Mouse (Mus musculus) liver, embryonic 14.5 days (tissue): ENCODE measurements at regions not wholly inside any gene's neighbourhood (a gene's known extent, or its start where the extent isn't known, plus 50 kb on each side); places are given as distances from the start of the nearest gene placed in this dataset.

Experiments
- ATAC-seq: fragments of 200-750 bp; cut with Nextera tagmentation; 2 replicates; pipeline ENCODE4 v1.8.0; 2017; ENCODE audit warnings: moderate number of reproducible peaks, mild to moderate bottlenecking, moderate library complexity; ENCODE audit not compliant: insufficient read depth
- DNase-seq, 3 experiments: peaks; one replicate each; pipeline ENCODE4 v3.0.0-alpha.2; 2012 to 2013; ENCODE audit warnings: low read depth in 3 of 3, low spot score in 3 of 3
- H3K27ac ChIP-seq: fragments of 300-500 bp; sonication (generic); 2 replicates; pipeline ENCODE4 v1.5.1; 2014; ENCODE audit warnings: moderate library complexity, mild to moderate bottlenecking, control low read depth, inconsistent platforms
- H3K27me3 ChIP-seq: fragments of 300-500 bp; sonication (generic); 2 replicates; pipeline ENCODE4 v1.6.1; 2014; ENCODE audit warnings: mild to moderate bottlenecking, low read length, moderate library complexity; ENCODE audit not compliant: control insufficient read depth, insufficient read depth
- H3K36me3 ChIP-seq: fragments of 300-500 bp; sonication (generic); replicated peaks from 2 replicates; pipeline ENCODE4 v1.6.1; 2014; ENCODE audit warnings: low read depth; ENCODE audit not compliant: control insufficient read depth, insufficient read depth
- H3K4me1 ChIP-seq, 2 experiments: fragments of 200-500 bp in 1 of 2; fragments of 300-500 bp in 1 of 2; sonication (generic) in 1 of 2; replicated peaks; 2 replicates each; pipeline ENCODE4 v1.6.1; 2012 to 2014; ENCODE audit warnings: antibody characterized with exemption in 1 of 2, inconsistent platforms in 1 of 2, low read length in 1 of 2; ENCODE audit not compliant: control insufficient read depth in 2 of 2, insufficient read depth in 2 of 2
- H3K4me2 ChIP-seq: fragments of 300-500 bp; sonication (generic); 2 replicates; pipeline ENCODE4 v1.6.1; 2014; ENCODE audit warnings: low read depth, mild to moderate bottlenecking, control low read depth, moderate library complexity
- H3K4me3 ChIP-seq, 2 experiments: fragments of 200-500 bp in 1 of 2; fragments of 300-500 bp in 1 of 2; sonication (generic) in 1 of 2; 2 replicates each; pipeline ENCODE4 v1.5.1; 2012 to 2014; ENCODE audit warnings: low read depth in 2 of 2, low read length in 2 of 2, mild to moderate bottlenecking in 2 of 2, control low read depth in 1 of 2, inconsistent platforms in 1 of 2, moderate library complexity in 1 of 2; ENCODE audit not compliant: insufficient read depth in 1 of 2
- H3K9ac ChIP-seq: fragments of 300-500 bp; sonication (generic); replicated peaks from 2 replicates; pipeline ENCODE4 v1.6.1; 2014; ENCODE audit warnings: mild to moderate bottlenecking, control low read depth, moderate library complexity
- H3K9me3 ChIP-seq: fragments of 300-500 bp; sonication (generic); 2 replicates; pipeline ENCODE4 v1.6.1; 2016; ENCODE audit warnings: low read length, mixed read lengths; ENCODE audit not compliant: control insufficient read depth
- CTCF ChIP-seq: IDR thresholded peaks from 2 replicates; pipeline ENCODE4 v1.5.1; 2016; ENCODE audit warnings: antibody characterized with exemption, low read depth, control low read depth
- EP300 ChIP-seq: IDR thresholded peaks from 2 replicates; pipeline ENCODE4 v1.6.1; 2016; ENCODE audit warnings: antibody characterized with exemption, low read depth
- whole genome bisulfite sequencing: fragments of 180-500 bp; shearing (Covaris S2); extraction: QIAGEN DNeasy Blood & Tissue Kit; methylation state at CpG from one replicate; pipeline ENCODE4 v1.1.7; 2014; ENCODE audit not compliant: insufficient replicate concordance; 5-methylcytosine and 5-hydroxymethylcytosine counted together

GRCm38 (mm10) chr17:51358362-51358739 is 179.2 kb upstream of the Tbc1d5 start:
- Histone ChIP-seq H3K36me3 (no peaks in the 10 kb centered on the region), H3K4me2 (no peak overlapping the region), H3K9me3 (no peaks in the 10 kb centered on the region), H3K9ac (no peak overlapping the region), H3K4me3 (no peak overlapping the region), H3K27me3 (no peaks in the 10 kb centered on the region), H3K4me1 (no peaks in the 10 kb centered on the region), H3K27ac (no peak overlapping the region)
- DNase-seq (no peak), ATAC-seq (no peak)
- WGBS: 49% methylated on average over 4 of the region's 4 CpGs
- no peak for TF ChIP-seq EP300
- no peak for TF ChIP-seq CTCF

- 62% methylated on average over 5 of the region's 5 CpGs for WGBS
- Histone ChIP-seq H3K9ac (no peak overlapping the region), H3K4me1 (no peaks in the 10 kb centered on the region), H3K9me3 (no peaks in the 10 kb centered on the region), H3K36me3 (no peaks in the 10 kb centered on the region), H3K27ac (no peak overlapping the region), H3K4me3 (no peak overlapping the region), H3K27me3 (no peaks in the 10 kb centered on the region), H3K4me2 (no peak overlapping the region)
- DNase-seq (no peak), ATAC-seq (no peak)
- TF ChIP-seq CTCF (no peak), EP300 (no peak)
Measured at GRCm38 (mm10) chr17:51357690-51358361, 178.7 kb upstream of the Tbc1d5 start.

DNA sequence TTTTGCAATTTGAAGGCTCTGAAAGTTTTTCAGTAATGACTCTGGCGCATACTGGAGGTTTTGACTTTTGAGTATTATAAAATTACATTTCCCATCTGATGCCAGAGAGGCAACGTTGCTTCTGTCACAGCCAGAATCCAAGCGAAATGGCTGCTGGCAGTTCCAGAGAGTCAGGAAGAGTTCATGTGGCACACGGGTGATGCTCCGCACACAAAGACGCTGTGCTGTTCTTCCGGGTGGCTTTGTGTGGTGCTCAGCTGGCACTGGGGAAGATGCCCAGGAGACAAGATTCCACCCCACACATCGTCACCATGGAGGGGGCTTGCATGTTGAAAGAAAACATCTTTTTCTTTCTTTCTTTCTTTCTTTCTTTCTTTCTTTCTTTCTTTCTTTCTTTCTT is 177.3 kb upstream of the Tbc1d5 start:
- Histone ChIP-seq H3K36me3 (no peaks in the 10 kb centered on the region), H3K27ac (no peak overlapping the region), H3K27me3 (no peaks in the 10 kb centered on the region), H3K4me1 (no peaks in the 10 kb centered on the region), H3K4me3 (no peak overlapping the region), H3K4me2 (no peak overlapping the region), H3K9ac (no peak overlapping the region), H3K9me3 (no peaks in the 10 kb centered on the region)
- 66% methylated on average over 8 of the region's 8 CpGs for WGBS
- no peak for ATAC-seq
- TF ChIP-seq EP300: no peak
- TF ChIP-seq CTCF: no peak
- DNase-seq: no peak

DNA sequence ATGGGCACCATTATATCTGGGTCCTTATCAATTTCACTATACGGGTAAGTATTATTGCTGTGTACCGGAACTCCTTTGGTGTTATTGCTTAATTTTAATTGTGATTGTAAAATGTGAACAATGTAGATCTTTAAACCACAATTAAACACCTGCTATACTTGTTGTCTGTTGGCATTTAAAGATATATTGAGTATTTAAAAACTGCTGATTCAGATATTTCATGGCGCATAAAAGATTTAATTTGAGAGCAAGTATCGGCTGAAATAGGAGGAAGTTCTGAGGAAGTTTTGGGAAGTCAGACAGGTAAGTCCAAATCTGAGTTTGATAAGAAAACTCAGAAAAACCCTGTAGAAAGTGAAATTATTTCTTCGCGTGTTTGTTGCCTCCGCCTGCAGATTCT is 142.7 kb upstream of the Tbc1d5 start:
- no peak for ATAC-seq
- Histone ChIP-seq H3K4me3 (no peak overlapping the region), H3K27ac (no peak overlapping the region), H3K4me2 (no peak overlapping the region), H3K4me1 (no peaks in the 10 kb centered on the region), H3K9ac (no peak overlapping the region), H3K9me3 (no peaks in the 10 kb centered on the region), H3K27me3 (no peaks in the 10 kb centered on the region), H3K36me3 (no peaks in the 10 kb centered on the region)
- no peak for DNase-seq
- WGBS: 75% methylated on average over 7 of the region's 7 CpGs
- TF ChIP-seq CTCF (no peak), EP300 (no peak)

DNA sequence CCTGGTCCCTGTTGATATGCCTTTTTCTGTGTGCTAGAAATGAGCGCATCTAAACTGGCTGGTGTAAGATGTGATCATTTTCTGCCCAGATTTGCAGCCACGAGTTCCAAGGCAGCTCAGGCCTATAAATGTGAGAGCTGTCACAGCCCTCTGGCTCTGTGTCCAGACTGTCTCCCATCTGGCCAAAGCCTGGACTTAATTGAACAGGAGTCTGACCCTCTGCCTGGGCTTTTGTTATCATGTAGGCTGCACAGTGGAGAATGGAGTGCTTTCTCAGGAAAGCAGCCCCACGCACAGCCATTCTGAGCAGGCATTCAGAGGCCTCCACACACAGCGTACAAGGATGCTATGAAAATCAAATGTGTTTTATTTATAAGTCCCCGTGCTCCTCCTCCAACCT is 141.9 kb upstream of the Tbc1d5 start:
- Histone ChIP-seq H3K4me2 (no peak overlapping the region), H3K27me3 (no peaks in the 10 kb centered on the region), H3K9me3 (no peaks in the 10 kb centered on the region), H3K36me3 (no peaks in the 10 kb centered on the region), H3K27ac (no peak overlapping the region), H3K4me3 (no peak overlapping the region), H3K9ac (no peak overlapping the region), H3K4me1 (no peaks in the 10 kb centered on the region)
- TF ChIP-seq EP300 (no peak), CTCF (no peak)
- no peak for ATAC-seq
- 74% methylated on average over 5 of the region's 5 CpGs for WGBS
- no peak for DNase-seq
